Mouse (Mus musculus) megakaryocyte progenitor cell, adult 5-6 weeks (primary cell): ENCODE data around the gene Tmc1. TPM values are rescaled to one million over a fixed set of nuclear protein-coding genes. Genes with fewer than 3 reads are reported as not detected.

Experiments
- ATAC-seq: replicated peaks from 2 replicates; pipeline ENCODE4 v1.8.0; 2016; ENCODE audit warnings: mild to moderate bottlenecking, moderate TSS enrichment, inconsistent platforms; ENCODE audit not compliant: poor library complexity
- total RNA-seq, 2 experiments: library from RNA; stranded (forward) in 1 of 2; stranded (reverse) in 1 of 2; fragments of 157-497, 149-512 nt in 1 of 2; fragments of 200-1000 nt in 1 of 2; gene quantifications; 2 replicates each; pipeline versions ENCODE4 v1.2.3 to v1.2.4; 2015 to 2017

The Tmc1 gene
- total RNA-seq, 2 experiments from 2014 or later: not detected

- ATAC-seq: no peak
These were observed 154.5 kb downstream of the Tmc1 start for GRCm38 (mm10) chr19:20799460-20799859.

GRCm38 (mm10) chr19:20797558-20798101 lies 156.4 kb downstream of the Tmc1 start:
- ATAC-seq: peak; percentile 91

- no peak for ATAC-seq
These were observed 158.0 kb downstream of the Tmc1 start for GRCm38 (mm10) chr19:20796001-20796400.

- ATAC-seq: no peak
These were observed 159.0 kb downstream of the Tmc1 start for GRCm38 (mm10) chr19:20794999-20795398.

- no peak for ATAC-seq
These were observed 161.2 kb downstream of the Tmc1 start for GRCm38 (mm10) chr19:20792811-20793210.

- no peak for ATAC-seq
These were observed 166.7 kb downstream of the Tmc1 start for GRCm38 (mm10) chr19:20787289-20787688.

- ATAC-seq: no peak
These were observed 178.3 kb downstream of the Tmc1 start for GRCm38 (mm10) chr19:20775681-20776080.

GRCm38 (mm10) chr19:20773941-20774340 lies 180.1 kb downstream of the Tmc1 start:
- no peak for ATAC-seq

- peak; percentile 69 for ATAC-seq
These were observed 189.8 kb downstream of the Tmc1 start for GRCm38 (mm10) chr19:20764214-20764613.

GRCm38 (mm10) chr19:20761675-20762426 lies 192.2 kb downstream of the Tmc1 start:
- ATAC-seq: peak; percentile 96

- peak; percentile 52 for ATAC-seq
These were observed 192.9 kb downstream of the Tmc1 start for GRCm38 (mm10) chr19:20761119-20761518.

- no peak for ATAC-seq
These were observed 209.4 kb downstream of the Tmc1 start for GRCm38 (mm10) chr19:20744630-20745029.

Other genes starting within 250 kb of the Tmc1 start
- gene Aldh1a7, start 226.6 kb downstream of the Tmc1 start, total RNA-seq (2015): 2.7 and 6.7 TPM in 2 replicates
- 4.8 and 7.3 TPM in 2 replicates for gene Aldh1a7, start 226.6 kb downstream of the Tmc1 start, total RNA-seq (2017)